Mouse (Mus musculus) kidney, postnatal 4 days (tissue): ENCODE measurements around the gene Gnao1.

ENCODE experiments used
- DNase-seq, 2 experiments: peaks; one replicate each; pipeline ENCODE4 v3.0.0; 2021; ENCODE audit warnings: mixed read lengths in 2 of 2

Gnao1 gene

DNA sequence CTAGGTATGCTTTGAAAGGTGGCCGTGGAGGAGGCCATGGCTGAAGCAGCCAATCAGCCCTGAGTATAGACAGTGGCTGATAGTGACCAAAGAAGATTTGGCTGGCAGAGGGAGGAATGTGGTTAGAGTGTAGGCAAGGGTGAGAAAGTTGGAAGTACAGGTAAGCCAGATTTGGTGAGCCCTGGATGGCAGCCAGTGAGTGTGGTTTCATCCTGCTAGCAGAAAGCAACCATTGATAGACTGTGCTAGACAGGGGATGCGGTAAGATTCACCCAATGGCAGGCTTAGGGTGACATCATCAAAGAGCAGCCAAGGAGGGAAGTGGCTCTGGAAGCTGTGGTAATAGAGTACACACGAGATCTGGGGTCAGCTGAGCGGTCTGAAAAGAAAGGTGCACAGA lies 88.8 kb downstream of the Gnao1 start:
- DNase-seq: no peak

DNA sequence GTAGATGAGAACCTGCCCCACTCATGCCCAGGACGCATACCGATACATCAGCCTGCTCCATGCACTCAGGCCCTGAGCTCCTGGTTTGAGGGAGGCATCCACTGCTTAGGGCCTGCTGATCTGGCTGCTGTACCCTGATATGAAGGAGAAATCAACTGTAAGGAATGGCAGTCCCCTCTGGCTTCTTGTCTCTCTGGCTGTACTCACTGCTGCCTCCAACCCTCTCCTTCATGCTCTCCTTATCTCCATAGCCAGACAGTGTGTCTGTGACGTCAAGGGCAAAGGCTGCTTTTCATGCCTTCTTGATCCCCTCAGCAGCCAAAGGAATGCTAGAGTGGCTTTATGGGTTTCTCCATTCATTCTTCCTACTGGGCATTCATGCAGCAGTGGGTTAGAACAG lies 92.3 kb downstream of the Gnao1 start:
- DNase-seq: no peak

DNA sequence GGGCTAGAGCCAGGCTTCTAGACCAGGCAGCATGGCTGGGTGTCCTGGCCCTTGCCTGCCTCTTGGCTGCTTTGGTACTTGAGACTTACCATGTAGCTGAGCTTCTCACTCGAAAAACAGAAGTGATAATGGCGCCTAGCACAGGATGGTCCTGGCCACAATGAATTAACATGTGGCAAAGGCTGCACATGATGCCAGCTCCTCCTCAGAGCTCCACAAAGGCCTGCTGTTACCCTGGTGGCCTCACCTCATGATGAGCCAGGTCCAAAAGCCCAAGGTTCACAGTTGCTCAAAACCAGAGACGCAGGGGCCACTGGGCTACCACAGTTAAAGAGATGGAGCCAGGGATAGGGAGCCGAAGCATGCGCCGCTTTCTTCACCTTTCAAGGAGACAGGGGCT lies 97.2 kb downstream of the Gnao1 start:
- DNase-seq: no peak

DNA sequence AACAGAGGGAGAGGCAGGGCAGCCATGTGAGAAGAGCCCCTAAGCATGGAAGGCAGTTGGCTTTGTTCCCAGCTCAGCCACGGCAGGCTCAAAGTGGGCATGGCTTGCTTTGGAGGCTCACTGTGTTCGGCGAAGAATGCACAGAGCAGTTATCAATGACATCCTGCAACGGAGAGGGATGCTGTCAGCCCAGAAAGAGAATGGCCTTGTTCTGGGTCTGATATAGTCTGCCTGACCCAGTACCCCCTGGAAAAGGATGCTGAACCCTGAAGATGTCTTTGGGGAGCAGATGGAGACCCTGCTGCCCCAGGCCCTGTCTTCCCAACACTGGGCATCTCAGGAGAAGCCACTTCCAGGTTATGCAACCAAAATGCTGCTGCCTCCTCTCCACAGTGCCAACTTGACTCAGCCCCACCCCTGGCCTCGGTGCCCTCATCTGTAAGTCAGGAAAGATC lies 98.2 kb downstream of the Gnao1 start:
- DNase-seq: peak; percentile 39 to 53

DNA sequence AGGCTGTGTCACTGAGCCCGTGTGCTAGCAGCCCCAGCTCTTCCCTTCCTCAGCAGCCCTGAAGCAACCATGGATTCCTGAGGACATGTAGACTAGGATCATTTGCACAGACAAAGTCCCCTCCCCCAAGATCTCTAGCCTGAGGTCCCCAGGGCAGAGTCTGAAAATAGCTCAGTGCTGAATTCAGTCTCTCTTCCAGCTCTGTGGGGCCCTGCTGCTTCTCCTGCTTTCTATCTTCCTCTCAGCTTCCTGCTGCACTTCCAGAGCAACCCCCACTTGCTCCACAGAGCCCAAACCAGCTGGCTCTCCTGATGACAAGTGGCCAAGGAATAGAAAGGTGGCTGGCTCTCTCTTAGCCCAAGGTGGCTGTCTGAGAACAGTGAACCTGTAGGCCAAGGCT lies 98.8 kb downstream of the Gnao1 start:
- peak in 1 of 2 experiments; percentile 5 for DNase-seq

DNA sequence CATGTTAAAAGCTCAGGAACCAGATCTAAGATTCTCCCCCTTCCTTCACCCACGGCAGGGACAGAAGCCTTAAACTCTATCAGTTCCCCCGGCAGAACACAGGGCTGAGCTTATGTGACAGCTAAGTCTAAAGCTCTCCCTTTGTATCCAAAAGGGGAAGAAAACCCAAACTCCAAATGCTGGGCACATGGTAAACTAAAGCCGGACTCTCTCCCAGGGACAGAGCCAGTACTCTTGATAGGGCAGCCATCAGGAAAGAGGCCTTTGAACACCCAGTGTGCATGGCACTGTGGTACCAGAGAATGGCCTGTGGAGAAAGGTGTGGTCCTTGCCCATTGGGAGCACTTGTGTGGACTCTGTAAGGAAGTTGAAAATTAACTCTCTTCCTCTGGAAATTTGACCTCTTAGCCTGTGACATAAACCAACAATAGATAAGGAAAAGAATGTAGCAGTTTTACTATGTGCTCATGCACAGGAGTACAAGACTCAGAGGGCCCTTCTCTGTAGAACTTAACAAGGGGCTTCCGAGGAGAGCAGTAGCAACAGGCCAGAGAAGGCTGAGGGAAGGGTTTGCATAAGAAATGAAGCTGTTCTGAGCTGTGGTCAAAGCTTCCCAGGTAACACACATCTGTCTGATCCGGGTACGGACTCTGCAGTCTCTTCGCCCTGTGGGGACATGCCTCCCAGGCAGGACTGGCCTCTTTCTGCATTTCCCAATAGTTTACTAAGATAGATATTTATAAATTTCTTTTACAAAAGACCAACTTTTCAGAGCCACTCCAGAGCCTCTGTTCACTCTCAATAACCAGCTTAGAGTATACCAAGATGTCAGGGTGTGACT lies 102.2 kb downstream of the Gnao1 start:
- DNase-seq: no peak

DNA sequence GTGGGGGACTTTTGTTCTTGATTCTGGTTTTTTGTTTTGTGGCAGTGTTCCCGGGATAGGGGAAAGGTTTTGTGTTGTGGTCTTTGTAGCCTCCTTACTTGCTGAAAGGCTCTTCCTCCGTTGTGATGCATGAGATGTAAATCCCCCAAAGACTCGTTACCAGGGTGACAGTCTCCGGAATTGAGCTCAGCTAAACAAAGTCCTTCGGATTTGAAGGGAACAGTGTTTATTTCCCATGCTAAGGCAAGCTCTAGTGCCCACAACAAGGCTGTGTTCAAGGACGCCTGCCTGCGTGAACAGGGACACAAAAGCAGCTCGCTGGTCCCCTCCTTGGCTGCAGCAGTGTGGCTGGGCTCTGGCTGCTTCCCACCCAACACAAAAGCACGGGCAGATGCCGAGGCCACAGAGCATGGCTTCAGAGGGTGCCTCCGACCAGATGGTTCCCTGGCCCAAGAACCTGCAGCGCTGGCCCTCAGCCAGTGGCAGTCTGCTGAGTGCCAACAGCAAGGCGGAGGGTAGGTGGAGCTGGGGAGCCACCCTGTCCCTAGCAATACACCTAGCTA lies 108.2 kb downstream of the Gnao1 start:
- DNase-seq: peak; percentile 24 to 36

DNA sequence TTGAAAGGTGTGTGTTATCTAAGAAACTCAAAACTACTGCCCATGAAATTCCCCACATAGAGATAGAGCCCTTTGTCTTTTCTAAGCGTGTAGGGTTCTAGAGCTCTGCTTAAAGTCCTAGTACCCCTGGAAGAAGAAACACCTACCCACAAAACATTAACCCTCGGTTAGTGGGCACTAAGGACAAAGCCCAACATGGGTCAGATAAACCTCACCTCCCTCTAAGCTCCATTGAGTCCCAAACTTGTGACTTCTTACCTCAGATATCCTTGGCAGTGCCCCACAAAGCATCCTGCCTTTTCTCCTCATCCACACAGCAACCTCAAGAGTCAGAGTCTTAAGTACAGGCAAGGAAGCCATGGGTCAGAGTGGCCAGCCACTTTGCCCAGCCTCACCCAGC lies 108.8 kb downstream of the Gnao1 start:
- no peak for DNase-seq

DNA sequence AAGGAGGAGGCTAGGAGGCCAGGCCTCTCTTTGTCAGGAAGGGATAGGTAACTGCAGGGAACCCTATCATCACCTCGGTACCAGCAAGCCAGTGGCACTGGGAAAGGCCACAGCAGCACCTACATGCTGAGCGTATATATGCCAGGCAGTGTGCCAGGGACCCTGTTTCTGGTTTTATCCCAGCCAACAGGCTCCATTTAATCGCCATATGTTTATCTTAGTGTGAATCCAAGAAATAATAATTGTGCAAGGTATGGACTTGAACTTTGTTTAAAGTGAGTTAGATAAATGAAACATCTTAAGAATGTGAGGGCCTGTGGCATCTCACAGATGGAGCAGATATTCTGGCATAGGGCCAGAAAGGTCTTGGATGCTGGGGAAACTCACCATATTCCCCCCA lies 109.7 kb downstream of the Gnao1 start:
- DNase-seq: no peak

DNA sequence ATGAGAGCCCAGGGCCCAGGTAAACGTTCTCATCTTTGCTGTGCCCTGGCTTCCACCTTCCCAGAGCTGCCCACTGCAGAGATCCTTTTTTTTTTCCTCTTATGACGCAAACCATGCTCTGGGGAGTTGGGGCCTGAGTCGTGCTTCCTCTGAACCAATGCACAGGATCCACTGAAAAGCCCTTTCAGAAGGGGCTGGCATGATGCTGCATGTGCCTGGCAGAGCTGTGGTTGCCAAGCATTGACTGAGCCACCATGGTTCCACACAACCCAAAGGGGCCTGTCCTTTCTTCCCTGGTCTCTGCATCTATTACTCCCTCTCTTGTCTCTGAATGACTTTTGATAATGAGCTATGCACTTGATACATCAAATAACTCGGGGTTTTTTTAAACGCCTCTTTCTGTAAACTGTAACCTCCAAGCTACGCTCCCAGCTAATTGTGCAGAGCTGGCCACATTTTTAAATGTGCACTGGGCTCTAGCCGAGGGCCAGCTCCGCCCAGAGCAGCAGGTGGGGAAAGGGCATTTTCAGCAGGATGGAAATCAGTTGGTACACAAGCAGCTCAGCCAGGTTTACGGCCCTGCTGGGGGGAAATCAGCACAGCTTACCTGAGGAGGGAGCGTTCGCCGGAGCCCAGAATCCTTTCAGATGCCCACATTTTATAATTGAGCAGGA lies 110.3 kb downstream of the Gnao1 start:
- DNase-seq: no peak

DNA sequence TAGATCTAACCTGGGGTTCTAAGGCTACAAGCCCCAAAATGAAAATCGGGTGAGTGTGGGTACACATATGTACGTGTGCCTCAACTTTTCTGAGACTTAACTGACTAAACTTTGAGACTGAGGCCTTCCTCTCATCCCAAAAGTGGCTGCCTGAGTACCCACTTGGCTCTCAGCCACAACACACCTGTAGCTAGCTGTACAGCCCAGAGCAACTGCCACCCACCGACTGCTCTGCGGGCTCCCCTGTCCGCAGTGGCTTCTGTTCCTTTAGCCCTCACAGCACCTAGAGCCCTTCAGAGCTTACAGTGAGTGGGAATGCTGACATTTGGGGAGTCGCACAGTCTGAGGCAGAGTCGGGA lies 110.8 kb downstream of the Gnao1 start:
- DNase-seq: no peak

DNA sequence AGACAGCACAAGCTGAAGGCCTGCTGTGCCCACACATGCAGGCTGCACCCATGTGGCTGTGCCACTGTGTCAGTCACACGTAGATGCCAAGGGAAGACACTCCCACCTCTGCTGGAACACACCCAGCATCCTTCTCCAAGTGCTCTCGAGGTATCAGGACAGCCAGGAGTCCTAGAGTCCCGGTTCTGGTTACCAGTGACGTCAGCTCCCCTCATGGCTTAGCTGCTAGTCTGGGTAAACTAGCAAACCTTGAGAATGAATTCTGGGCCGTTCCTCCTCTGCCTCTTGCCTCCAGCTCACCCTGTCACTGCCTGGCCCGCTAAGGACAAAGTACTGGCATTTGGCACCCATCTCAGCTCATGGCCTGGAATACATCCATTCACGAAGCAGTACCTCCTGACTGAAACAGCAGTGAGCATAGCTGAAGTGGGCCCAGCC lies 114.2 kb downstream of the Gnao1 start:
- no peak for DNase-seq

DNA sequence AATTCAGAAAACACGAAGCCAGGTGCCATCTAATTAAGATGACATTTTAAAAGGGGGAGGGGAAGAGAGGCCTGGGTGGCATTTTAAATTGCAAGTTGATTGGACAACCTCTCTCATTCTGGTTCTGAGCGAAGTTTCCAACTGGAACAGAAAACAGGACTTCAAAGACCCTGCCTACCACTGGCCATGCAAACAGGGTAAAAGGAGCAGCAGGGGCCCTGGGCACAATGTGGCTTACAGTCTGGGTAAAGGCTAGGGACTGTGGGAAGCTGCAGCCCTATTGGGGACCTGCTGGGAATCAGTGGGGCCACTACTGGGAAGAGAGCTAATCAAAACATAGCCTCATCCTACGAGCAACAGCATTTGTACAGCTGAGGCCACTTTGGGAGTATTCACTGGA lies 115.7 kb downstream of the Gnao1 start:
- no peak for DNase-seq

DNA sequence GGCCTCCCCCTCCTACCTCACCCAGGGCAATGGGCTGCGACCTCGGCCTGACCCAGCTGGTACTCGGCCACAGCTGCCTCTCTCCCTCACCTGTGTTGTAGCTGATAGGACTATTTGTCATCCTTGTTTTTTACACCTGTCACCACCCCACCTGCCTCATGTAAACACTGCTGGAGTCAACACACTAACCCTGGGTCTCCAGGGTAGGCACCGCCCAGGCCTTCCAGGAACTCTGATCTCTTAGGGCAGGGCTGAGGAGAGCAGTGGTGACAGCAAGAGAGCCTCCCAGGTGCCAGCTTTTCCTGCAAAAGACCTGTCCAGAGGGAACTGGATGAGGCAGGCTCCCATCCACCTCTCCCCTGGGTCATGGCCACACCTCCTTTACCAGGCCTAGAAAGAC lies 119.5 kb downstream of the Gnao1 start:
- DNase-seq: no peak

DNA sequence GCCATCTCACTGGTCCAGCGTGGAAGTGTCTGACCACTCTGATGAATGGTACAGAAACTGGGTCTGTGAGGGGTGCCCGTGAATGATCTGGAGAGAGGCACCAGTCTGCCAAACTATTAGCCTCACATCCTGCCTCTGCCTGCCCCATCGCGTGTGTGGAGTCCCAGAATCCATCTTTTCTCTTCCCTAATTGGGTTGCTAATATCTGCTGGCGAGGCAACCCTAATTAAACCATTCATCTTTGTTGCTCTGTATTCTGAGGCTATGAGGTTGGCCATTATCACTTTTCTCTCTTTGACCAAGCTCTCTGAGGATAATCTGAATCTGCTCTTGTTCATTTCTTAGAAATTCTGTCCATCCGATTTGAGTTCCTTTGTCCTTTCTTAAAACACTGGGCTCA lies 121.6 kb downstream of the Gnao1 start:
- DNase-seq: no peak

DNA sequence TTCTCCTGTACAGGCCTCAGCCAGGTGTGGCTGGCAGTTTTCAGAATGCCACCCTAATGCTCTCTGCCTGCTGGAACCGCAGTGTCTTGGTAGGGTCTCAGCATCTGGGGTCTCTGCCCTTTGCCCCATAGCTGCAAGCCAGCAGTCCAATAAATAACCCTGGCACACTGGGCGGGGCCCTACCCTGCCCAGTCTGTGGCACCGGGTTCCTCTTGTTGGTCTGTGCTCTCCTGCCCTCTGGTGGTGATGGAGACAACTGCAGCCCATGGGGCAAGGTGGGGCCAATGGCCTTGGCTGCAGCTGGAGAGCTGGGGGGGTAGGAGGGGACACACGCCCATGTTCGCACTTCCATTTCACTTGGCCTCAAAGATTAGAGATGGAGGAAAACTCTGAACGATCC lies 123.1 kb downstream of the Gnao1 start:
- DNase-seq: peak; percentile 85

DNA sequence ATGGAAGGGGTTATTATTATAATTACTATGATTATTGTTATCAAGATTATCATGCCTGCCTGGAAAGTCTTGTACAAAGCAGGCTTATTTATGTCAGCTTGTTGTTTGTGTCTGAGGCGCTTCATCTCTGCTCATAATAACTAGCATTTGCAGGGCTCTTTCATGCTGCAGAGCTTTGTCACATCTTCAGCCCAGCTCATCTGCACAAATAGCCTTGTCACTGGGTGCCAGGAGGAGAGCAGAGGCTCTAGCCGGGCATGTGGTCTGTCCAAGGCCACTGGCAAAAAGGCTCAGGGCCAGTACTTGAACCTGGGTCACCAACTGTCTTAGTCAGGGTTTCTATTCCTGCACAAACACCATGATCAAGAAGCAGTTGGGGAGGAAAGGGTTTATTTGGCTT lies 123.5 kb downstream of the Gnao1 start:
- DNase-seq: no peak

DNA sequence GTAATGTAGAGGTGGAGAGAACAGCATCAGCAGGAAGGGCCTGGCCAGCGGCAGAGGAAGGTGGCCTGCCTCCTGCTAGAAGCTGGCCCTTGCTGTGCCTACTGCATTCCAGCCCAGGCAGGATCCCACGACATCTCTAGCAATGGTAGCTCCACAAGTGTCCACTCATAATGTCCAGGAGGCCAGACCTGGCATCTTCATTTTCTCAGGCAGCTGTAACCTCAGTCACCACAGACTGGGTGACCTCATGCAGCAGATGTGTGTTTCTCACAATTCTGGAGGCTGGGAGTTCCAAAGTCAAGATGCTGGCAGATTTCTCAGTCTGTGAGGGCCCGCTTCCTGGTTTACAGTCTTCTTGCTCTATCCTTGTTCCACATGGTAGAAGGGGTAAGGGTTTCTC lies 128.4 kb downstream of the Gnao1 start:
- DNase-seq: no peak

DNA sequence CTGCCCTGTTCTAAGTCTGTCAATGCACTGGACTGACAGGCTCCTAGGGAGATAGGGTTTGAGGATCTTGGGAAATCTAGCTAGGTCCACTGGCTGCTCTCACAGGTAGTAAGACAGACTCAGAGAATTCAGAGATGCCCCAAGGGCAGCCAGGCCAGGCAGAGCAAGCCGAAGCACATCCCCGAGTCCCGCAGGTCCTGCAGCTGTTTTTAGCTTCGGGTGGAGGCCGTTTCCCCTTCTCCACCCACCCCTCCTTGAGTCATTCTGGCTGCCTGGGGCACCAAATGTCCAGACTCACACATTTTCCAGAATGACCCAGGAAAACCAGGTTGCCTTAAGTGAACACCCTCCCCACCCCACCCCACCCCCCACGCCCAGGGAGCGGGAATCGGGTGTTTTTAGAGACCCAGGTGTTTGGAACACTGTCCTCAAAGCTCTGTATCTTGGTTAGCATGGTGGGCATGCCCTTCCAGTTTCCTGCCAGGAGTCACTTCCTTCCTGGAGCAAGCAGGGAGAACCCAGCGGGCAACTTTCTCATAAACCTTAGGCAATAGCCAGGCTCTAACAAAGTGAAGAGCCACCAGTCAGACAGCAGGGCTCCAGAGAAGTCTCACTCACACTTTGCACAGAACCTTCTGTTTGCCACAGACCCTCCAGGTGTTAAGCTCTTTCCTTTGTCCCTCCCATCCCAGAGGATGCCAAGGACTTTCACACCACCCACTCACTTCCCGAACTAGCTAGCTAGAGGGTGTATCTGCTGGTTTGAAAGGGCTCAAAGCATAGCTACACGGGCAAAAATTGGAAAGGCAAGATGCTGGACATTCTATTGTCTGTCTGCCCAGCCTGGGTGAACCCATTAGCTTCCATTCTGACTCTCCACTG lies 131.0 kb downstream of the Gnao1 start:
- DNase-seq: no peak

DNA sequence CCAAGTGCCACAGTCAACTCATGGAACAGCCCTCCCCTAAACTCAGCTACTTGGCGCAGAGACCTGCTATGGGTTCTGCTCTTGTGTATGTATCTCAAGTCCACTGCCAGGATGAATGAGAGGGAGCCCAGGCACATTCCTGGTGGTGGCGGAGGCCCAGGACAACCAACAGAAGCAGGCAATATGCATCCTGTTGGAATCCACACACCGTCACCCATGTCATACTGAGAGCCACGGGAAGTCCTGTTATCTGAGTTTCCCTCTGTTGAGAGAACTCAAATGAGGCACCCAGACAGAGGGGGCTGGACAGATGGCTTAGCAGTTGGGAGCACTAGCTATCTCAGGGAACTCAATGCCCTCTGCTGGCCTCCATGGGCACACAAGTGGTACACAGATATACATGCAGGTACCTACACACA lies 131.9 kb downstream of the Gnao1 start:
- DNase-seq: no peak

DNA sequence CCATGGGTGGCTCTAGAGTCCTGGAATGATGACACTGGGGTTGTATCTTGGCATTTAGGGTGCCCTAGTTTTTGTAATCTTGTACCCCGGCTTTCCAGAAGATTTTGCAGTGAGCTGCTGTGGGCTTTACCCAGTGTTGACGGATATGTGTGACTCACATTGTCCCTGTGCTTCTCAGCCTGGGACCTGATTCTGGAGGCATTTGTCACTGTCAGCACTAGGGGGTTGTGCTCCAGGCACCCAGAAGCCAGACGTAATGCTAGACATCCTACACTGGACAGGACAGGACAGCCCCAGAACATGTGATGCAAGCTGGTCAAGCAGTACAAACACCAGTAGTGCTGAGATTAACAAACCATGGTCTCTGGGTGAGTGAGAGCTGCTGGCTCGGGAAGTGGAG lies 136.0 kb downstream of the Gnao1 start:
- DNase-seq: no peak

DNA sequence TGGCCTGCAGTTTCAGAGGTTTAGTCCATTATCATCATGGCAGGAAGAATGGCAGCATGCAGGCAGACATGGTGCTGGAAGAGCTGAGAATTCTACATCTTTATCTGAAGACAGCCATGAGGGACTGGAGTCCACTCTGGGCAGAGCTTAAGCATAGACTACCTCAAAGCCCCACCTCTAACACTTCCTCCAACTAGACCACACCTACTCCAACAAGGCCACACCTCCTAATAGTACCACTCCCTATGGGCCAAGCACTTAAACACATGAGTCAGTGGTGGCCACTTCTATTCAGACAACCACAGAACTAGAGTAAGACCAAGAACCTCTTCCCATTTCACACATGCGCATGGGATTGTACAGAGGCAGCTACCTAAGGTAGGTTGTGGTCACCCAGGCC lies 136.6 kb downstream of the Gnao1 start:
- no peak for DNase-seq

DNA sequence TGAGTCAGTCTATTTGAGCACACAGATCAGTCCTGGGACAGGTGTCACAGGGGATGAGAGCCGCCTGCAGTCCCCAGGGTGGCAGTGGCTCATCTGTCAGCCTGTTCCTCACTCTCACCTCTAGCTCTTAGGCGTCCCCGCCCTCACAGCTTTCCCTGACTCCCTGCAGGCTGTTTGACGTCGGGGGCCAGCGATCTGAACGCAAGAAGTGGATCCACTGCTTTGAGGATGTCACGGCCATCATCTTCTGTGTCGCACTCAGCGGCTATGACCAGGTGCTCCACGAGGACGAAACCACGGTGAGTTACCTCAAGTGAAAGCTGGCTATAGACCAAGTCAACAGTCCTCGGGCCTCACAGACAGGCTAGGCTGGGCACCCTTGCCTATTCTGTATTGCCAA lies 140.4 kb downstream of the Gnao1 start:
- DNase-seq: no peak
